Mouse (Mus musculus) forebrain, embryonic 16.5 days (tissue): ENCODE results near the gene Tmem191c. TPM values are rescaled to one million over a fixed set of nuclear protein-coding genes. Genes with fewer than 3 reads are reported as not detected.

Experiments
- ATAC-seq: fragments of 200-750 bp; cut with Nextera tagmentation; 2 replicates; pipeline ENCODE4 v1.8.0; 2017; ENCODE audit warnings: mild to moderate bottlenecking, moderate library complexity
- H3K27ac ChIP-seq: fragments of 300-500 bp; sonication (generic); 2 replicates; pipeline ENCODE4 v1.5.1; 2014; ENCODE audit warnings: low read length, control low read depth
- H3K27me3 ChIP-seq: fragments of 300-500 bp; sonication (generic); replicated peaks from 2 replicates; pipeline ENCODE4 v1.6.1; 2014; ENCODE audit warnings: low read length; ENCODE audit not compliant: control insufficient read depth, insufficient read depth
- H3K36me3 ChIP-seq: fragments of 300-500 bp; sonication (generic); 2 replicates; pipeline ENCODE4 v1.6.1; 2014; ENCODE audit not compliant: control insufficient read depth, insufficient read depth
- H3K4me1 ChIP-seq: fragments of 300-500 bp; sonication (generic); replicated peaks from 2 replicates; pipeline ENCODE4 v1.6.1; 2014; ENCODE audit warnings: low read length; ENCODE audit not compliant: control insufficient read depth, insufficient read depth
- H3K4me2 ChIP-seq: fragments of 300-500 bp; sonication (generic); 2 replicates; pipeline ENCODE4 v1.6.1; 2014; ENCODE audit warnings: mild to moderate bottlenecking, low read length, control low read depth
- H3K4me3 ChIP-seq: fragments of 300-500 bp; sonication (generic); replicated peaks from 2 replicates; pipeline ENCODE4 v1.5.1; 2014; ENCODE audit warnings: mild to moderate bottlenecking, low read length, control low read depth
- H3K9ac ChIP-seq: fragments of 300-500 bp; sonication (generic); replicated peaks from 2 replicates; pipeline ENCODE4 v1.6.1; 2014; ENCODE audit warnings: low read depth, low read length, control low read depth
- H3K9me3 ChIP-seq: fragments of 300-500 bp; sonication (generic); 2 replicates; pipeline ENCODE4 v1.6.1; 2016; ENCODE audit warnings: low read length; ENCODE audit not compliant: control insufficient read depth
- WGBS: fragments of 180-500 bp; shearing (Covaris S2); extraction: QIAGEN DNeasy Blood & Tissue Kit; methylation state at CpG from one replicate; pipeline ENCODE4 v1.1.7; 2014; 5-methylcytosine and 5-hydroxymethylcytosine counted together
- polyA plus RNA-seq: library from polyadenylated mRNA; unstranded; fragments of >200 nt; fragmentation: Nextera tagmentation; extraction: Ambion mirVana; gene quantifications from 2 replicates; pipeline ENCODE4 v1.2.1, GENCODE M21; 2015

Gene Tmem191c
- polyA plus RNA-seq, 1 experiment from 2014 or later: 43.0 TPM

- no peak for ATAC-seq
- Histone ChIP-seq H3K4me1 (no peaks in the 10 kb centered on the region), H3K27me3 (no peaks in the 10 kb centered on the region), H3K4me3 (no peak overlapping the region), H3K36me3 (peaks cover 44% of the 10 kb centered on the region), H3K9me3 (no peaks in the 10 kb centered on the region), H3K9ac (no peak overlapping the region), H3K4me2 (no peak overlapping the region), H3K27ac (no peak overlapping the region)
- WGBS: 81% methylated on average over 5 of the region's 5 CpGs
These were observed 27.8 kb downstream of the Tmem191c start for GRCm38 (mm10) chr16:17303521-17304245.

GRCm38 (mm10) chr16:17307461-17307860 is 31.6 kb downstream of the Tmem191c start:
- no peak overlapping the region for H3K4me2 ChIP-seq
- H3K9ac ChIP-seq: no peak overlapping the region
- H3K36me3 ChIP-seq: peaks cover 35% of the 10 kb centered on the region
- no peak for ATAC-seq
- no peaks in the 10 kb centered on the region for H3K27me3 ChIP-seq
- WGBS: 93% methylated on average over 5 of the region's 5 CpGs
- no peak overlapping the region for H3K27ac ChIP-seq
- no peak overlapping the region for H3K4me3 ChIP-seq
- no peaks in the 10 kb centered on the region for H3K4me1 ChIP-seq
- H3K9me3 ChIP-seq: no peaks in the 10 kb centered on the region

DNA sequence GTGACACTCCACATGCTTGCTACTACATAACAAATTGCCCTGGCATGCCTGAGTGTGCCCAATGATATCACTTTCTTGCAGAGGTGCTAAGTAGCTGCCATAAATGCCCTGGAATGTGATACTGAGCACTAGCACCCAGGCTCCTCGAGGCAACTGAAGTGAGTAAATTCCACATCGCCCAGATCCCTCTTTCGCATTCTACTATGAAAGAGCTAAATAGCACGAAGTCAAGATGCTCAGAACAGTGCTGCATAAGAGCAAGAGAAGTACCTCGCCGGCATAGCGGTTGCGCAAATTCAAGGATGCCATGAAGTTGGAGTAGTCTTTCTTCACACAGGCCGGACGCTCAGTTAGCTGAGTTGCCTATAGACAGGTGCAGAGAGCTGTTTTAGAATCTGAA is 33.2 kb downstream of the Tmem191c start:
- H3K9ac ChIP-seq: no peak overlapping the region
- 95% methylated on average over 10 of the region's 10 CpGs for WGBS
- H3K4me3 ChIP-seq: no peak overlapping the region
- ATAC-seq: no peak
- H3K9me3 ChIP-seq: no peaks in the 10 kb centered on the region
- no peak overlapping the region for H3K4me2 ChIP-seq
- peaks cover 35% of the 10 kb centered on the region for H3K36me3 ChIP-seq
- no peaks in the 10 kb centered on the region for H3K27me3 ChIP-seq
- no peak overlapping the region for H3K27ac ChIP-seq
- H3K4me1 ChIP-seq: no peaks in the 10 kb centered on the region

GRCm38 (mm10) chr16:17312531-17312930 is 36.7 kb downstream of the Tmem191c start:
- H3K36me3 ChIP-seq: peaks cover 48% of the 10 kb centered on the region
- no peak overlapping the region for H3K4me3 ChIP-seq
- no peak overlapping the region for H3K27ac ChIP-seq
- no peak overlapping the region for H3K4me2 ChIP-seq
- no peak for ATAC-seq
- no peaks in the 10 kb centered on the region for H3K27me3 ChIP-seq
- 84% methylated on average over 5 of the region's 5 CpGs for WGBS
- H3K9me3 ChIP-seq: no peaks in the 10 kb centered on the region
- H3K4me1 ChIP-seq: no peaks in the 10 kb centered on the region
- no peak overlapping the region for H3K9ac ChIP-seq

GRCm38 (mm10) chr16:17316554-17316953 is 40.7 kb downstream of the Tmem191c start:
- H3K4me2 ChIP-seq: no peak overlapping the region
- H3K4me1 ChIP-seq: no peaks in the 10 kb centered on the region
- no peak overlapping the region for H3K4me3 ChIP-seq
- no peaks in the 10 kb centered on the region for H3K27me3 ChIP-seq
- H3K9me3 ChIP-seq: no peaks in the 10 kb centered on the region
- H3K9ac ChIP-seq: no peak overlapping the region
- WGBS: 95% methylated on average over 7 of the region's 7 CpGs
- ATAC-seq: no peak
- H3K36me3 ChIP-seq: peaks cover 38% of the 10 kb centered on the region
- H3K27ac ChIP-seq: no peak overlapping the region

- Histone ChIP-seq H3K36me3 (peaks cover 25% of the 10 kb centered on the region), H3K4me1 (no peaks in the 10 kb centered on the region), H3K9ac (no peak overlapping the region), H3K4me3 (no peak overlapping the region), H3K4me2 (no peak overlapping the region), H3K27me3 (no peaks in the 10 kb centered on the region), H3K9me3 (no peaks in the 10 kb centered on the region), H3K27ac (no peak overlapping the region)
- WGBS: 46% methylated on average over 5 of the region's 5 CpGs
- no peak for ATAC-seq
These were observed 45.6 kb downstream of the Tmem191c start for GRCm38 (mm10) chr16:17321481-17321880.

GRCm38 (mm10) chr16:17324745-17325144 is 48.9 kb downstream of the Tmem191c start:
- Histone ChIP-seq H3K36me3 (peaks cover 16% of the 10 kb centered on the region), H3K4me1 (no peaks in the 10 kb centered on the region), H3K4me2 (no peak overlapping the region), H3K27me3 (no peaks in the 10 kb centered on the region), H3K4me3 (no peak overlapping the region), H3K27ac (no peak overlapping the region), H3K9ac (no peak overlapping the region), H3K9me3 (no peaks in the 10 kb centered on the region)
- WGBS: 94% methylated on average over 5 of the region's 5 CpGs
- no peak for ATAC-seq

DNA sequence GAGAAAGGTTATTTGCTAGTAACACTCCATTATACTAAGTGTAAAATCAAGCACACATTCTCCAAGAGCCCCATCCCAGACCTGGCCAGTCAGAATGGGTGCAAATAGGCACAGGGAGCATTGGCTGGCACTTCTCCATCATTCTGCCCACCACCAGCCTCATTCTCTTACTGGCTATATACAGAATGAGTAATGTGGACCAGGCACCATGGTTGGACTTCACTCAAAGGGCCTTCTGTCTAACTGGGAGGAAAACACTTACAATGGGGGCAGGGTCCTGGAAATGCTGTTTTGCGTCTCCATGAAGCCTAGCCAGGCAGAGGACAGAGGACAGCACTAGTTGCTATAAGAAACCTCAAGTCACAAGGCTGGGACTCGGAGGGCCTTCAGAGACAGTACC is 50.2 kb downstream of the Tmem191c start:
- H3K4me2 ChIP-seq: no peak overlapping the region
- 75% methylated on average over 2 of the region's 2 CpGs for WGBS
- H3K36me3 ChIP-seq: peaks cover 16% of the 10 kb centered on the region
- H3K27ac ChIP-seq: no peak overlapping the region
- ATAC-seq: no peak
- no peaks in the 10 kb centered on the region for H3K27me3 ChIP-seq
- H3K4me3 ChIP-seq: no peak overlapping the region
- no peaks in the 10 kb centered on the region for H3K9me3 ChIP-seq
- no peaks in the 10 kb centered on the region for H3K4me1 ChIP-seq
- H3K9ac ChIP-seq: no peak overlapping the region

DNA sequence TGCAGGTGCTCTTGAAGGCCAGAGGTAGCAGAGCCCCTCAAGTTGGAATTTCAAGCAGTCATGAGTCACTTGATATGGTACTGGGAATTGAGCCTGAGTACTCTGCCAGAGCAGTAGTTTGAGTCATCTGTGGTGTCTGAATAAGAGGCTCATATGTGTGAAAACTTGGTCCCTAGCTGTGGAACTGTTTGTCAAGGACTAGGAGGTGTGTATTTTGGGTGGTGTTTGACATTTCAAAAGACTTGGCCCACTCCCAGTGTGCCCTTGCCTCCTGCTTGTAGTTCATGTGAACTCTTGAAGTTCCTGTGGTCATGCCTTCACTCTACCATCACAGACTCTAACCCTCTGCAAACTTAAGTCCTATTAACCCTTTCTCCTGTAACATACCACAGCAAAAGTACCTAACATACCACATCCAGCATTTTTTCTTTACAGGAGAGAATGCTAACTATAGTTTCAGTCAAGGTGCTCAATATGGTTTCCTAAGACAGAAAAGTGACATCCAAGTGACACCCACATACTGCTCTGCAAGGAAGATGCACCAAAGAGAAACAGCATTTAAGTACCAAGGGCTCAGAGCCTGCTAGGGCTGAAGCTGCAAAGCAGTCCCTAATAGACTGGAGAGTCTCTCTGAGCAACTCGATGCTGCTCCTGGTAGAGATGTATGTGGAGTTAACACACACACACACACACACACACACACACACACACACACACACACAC is 54.1 kb downstream of the Tmem191c start:
- no peaks in the 10 kb centered on the region for H3K27me3 ChIP-seq
- 92% methylated on average over 1 of the region's 1 CpGs for WGBS
- no peak for ATAC-seq

More for the DNA sequence above, 54.1 kb downstream of the Tmem191c start:
- no peak overlapping the region for H3K4me2 ChIP-seq
- H3K4me1 ChIP-seq: no peaks in the 10 kb centered on the region
- no peak overlapping the region for H3K27ac ChIP-seq
- peaks cover 6% of the 10 kb centered on the region for H3K36me3 ChIP-seq
- no peak overlapping the region for H3K9ac ChIP-seq
- H3K9me3 ChIP-seq: no peaks in the 10 kb centered on the region
- H3K4me3 ChIP-seq: no peak overlapping the region
